Mouse (Mus musculus) neural tube, embryonic 13.5 days (tissue): ENCODE measurements around the gene Tesmin. TPM values are rescaled to one million over a fixed set of nuclear protein-coding genes. Genes with fewer than 3 reads are reported as not detected.
A peak's percentile ranks its signal among the peaks of the same experiment; 100 is the strongest.

Experiments
- ATAC-seq: fragments of 200-750 bp; cut with Nextera tagmentation; 2 replicates; pipeline ENCODE4 v1.8.0; 2017; ENCODE audit warnings: low read depth, mild to moderate bottlenecking, moderate TSS enrichment, moderate library complexity
- H3K27ac ChIP-seq: fragments of 300-500 bp; sonication (generic); replicated peaks from 2 replicates; pipeline ENCODE4 v1.5.1; 2015; ENCODE audit warnings: moderate library complexity, mild to moderate bottlenecking, inconsistent platforms
- H3K27me3 ChIP-seq: fragments of 300-500 bp; sonication (generic); 2 replicates; pipeline ENCODE4 v1.6.1; 2015; ENCODE audit warnings: mild to moderate bottlenecking, inconsistent platforms
- H3K36me3 ChIP-seq: fragments of 300-500 bp; sonication (generic); 2 replicates; pipeline ENCODE4 v1.6.1; 2015; ENCODE audit warnings: mild to moderate bottlenecking, inconsistent platforms
- H3K4me1 ChIP-seq: fragments of 300-500 bp; sonication (generic); replicated peaks from 2 replicates; pipeline ENCODE4 v1.6.1; 2015; ENCODE audit warnings: inconsistent platforms
- H3K4me2 ChIP-seq: fragments of 300-500 bp; sonication (generic); 2 replicates; pipeline ENCODE4 v1.6.1; 2015; ENCODE audit warnings: inconsistent platforms, mild to moderate bottlenecking, moderate library complexity
- H3K4me3 ChIP-seq: fragments of 300-500 bp; sonication (generic); 2 replicates; pipeline ENCODE4 v1.5.1; 2015; ENCODE audit warnings: mild to moderate bottlenecking, inconsistent platforms
- H3K9ac ChIP-seq: fragments of 300-500 bp; sonication (generic); 2 replicates; pipeline ENCODE4 v1.6.1; 2015; ENCODE audit warnings: moderate library complexity, mild to moderate bottlenecking, inconsistent platforms
- H3K9me3 ChIP-seq: fragments of 300-500 bp; sonication (generic); 2 replicates; pipeline ENCODE4 v1.6.1; 2016; ENCODE audit warnings: inconsistent platforms
- WGBS: fragments of 180-500 bp; shearing (Covaris S2); methylation state at CpG from one replicate; pipeline ENCODE4 v1.1.7; 2015; 5-methylcytosine and 5-hydroxymethylcytosine counted together
- polyA plus RNA-seq: library from polyadenylated mRNA; unstranded; fragments of >200 nt; fragmentation: Nextera tagmentation; extraction: Ambion mirVana; gene quantifications from 2 replicates; pipeline ENCODE4 v1.2.1, GENCODE M21; 2015

Gene Tesmin
- polyA plus RNA-seq, 1 experiment from 2014 or later, result not detected

- H3K4me2 ChIP-seq, result no peak overlapping the region
- peaks cover 14% of the 10 kb centered on the region for H3K36me3 ChIP-seq
- no peaks in the 10 kb centered on the region for H3K4me1 ChIP-seq
- no peaks in the 10 kb centered on the region for H3K27me3 ChIP-seq
- H3K27ac ChIP-seq, result no peak overlapping the region
- no peaks in the 10 kb centered on the region for H3K9me3 ChIP-seq
- WGBS, result 88% methylated on average over 4 of the region's 4 CpGs
- ATAC-seq, result no peak
- H3K4me3 ChIP-seq, result no peak overlapping the region
- no peak overlapping the region for H3K9ac ChIP-seq
These were observed 25.1 kb upstream of the Tesmin start for GRCm38 (mm10) chr19:3363510-3363909.

GRCm38 (mm10) chr19:3365089-3365488, 23.6 kb upstream of the Tesmin start:
- Histone ChIP-seq H3K27ac (no peak overlapping the region), H3K4me1 (no peaks in the 10 kb centered on the region), H3K9me3 (no peaks in the 10 kb centered on the region), H3K27me3 (no peaks in the 10 kb centered on the region), H3K36me3 (peaks cover 14% of the 10 kb centered on the region), H3K9ac (no peak overlapping the region), H3K4me3 (no peak overlapping the region), H3K4me2 (no peak overlapping the region)
- 100% methylated on average over 3 of the region's 3 CpGs for WGBS
- no peak for ATAC-seq

DNA sequence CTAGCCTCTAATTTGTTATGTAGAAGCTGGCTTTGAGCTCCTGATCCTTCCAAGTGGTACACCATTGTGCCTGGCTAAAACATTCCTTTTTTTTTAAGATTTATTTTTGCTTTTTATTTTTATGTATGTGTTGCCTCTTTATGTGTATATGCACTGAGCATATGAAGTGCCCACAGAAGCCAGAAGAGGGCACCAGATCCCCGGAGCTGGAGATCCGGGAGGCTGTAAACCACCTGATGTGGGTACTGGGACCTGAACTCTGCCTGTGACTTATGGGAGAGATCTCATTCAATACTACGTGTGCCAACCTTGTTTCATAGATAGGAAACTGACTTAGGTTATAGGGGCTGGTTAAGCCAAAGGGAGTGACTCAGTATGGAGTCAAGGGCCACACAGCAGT, 20.4 kb upstream of the Tesmin start:
- Histone ChIP-seq H3K9me3 (no peaks in the 10 kb centered on the region), H3K4me1 (no peaks in the 10 kb centered on the region), H3K4me2 (no peak overlapping the region), H3K27ac (no peak overlapping the region), H3K27me3 (no peaks in the 10 kb centered on the region), H3K36me3 (peaks cover 10% of the 10 kb centered on the region), H3K9ac (no peak overlapping the region), H3K4me3 (no peak overlapping the region)
- WGBS, result 87% methylated on average over 3 of the region's 3 CpGs
- ATAC-seq, result no peak

- H3K36me3 ChIP-seq, result no peaks in the 10 kb centered on the region
- no peak overlapping the region for H3K4me2 ChIP-seq
- no peak overlapping the region for H3K4me3 ChIP-seq
- H3K9me3 ChIP-seq, result no peaks in the 10 kb centered on the region
- no peak for ATAC-seq
- H3K27me3 ChIP-seq, result no peaks in the 10 kb centered on the region
- H3K9ac ChIP-seq, result no peak overlapping the region
- WGBS, result 71% methylated on average over 12 of the region's 12 CpGs
- H3K4me1 ChIP-seq, result no peaks in the 10 kb centered on the region
- H3K27ac ChIP-seq, result no peak overlapping the region; the same call in 1 of the 2 replicates
These were observed 15.3 kb upstream of the Tesmin start for GRCm38 (mm10) chr19:3373380-3373779.

- Histone ChIP-seq H3K9ac (no peak overlapping the region), H3K4me2 (no peak overlapping the region), H3K27me3 (no peaks in the 10 kb centered on the region), H3K4me3 (no peak overlapping the region), H3K9me3 (no peaks in the 10 kb centered on the region), H3K27ac (no peak overlapping the region), H3K36me3 (no peaks in the 10 kb centered on the region), H3K4me1 (no peaks in the 10 kb centered on the region)
- WGBS, result 61% methylated on average over 2 of the region's 2 CpGs
- ATAC-seq, result no peak
These were observed 14.6 kb upstream of the Tesmin start for GRCm38 (mm10) chr19:3374028-3374427.

GRCm38 (mm10) chr19:3375945-3376495, 12.6 kb upstream of the Tesmin start:
- 67% methylated on average over 7 of the region's 7 CpGs for WGBS
- Histone ChIP-seq H3K27me3 (no peaks in the 10 kb centered on the region), H3K4me2 (no peak overlapping the region), H3K4me1 (no peaks in the 10 kb centered on the region), H3K36me3 (peaks cover 5% of the 10 kb centered on the region; the same call in 1 of the 2 replicates), H3K4me3 (no peak overlapping the region), H3K9me3 (no peaks in the 10 kb centered on the region), H3K9ac (no peak overlapping the region), H3K27ac (no peak overlapping the region)
- ATAC-seq, result no peak

GRCm38 (mm10) chr19:3376966-3377715, 11.5 kb upstream of the Tesmin start:
- H3K4me3 ChIP-seq, result no peak overlapping the region
- no peaks in the 10 kb centered on the region for H3K4me1 ChIP-seq
- no peak overlapping the region for H3K9ac ChIP-seq
- ATAC-seq, result no peak
- H3K27me3 ChIP-seq, result no peaks in the 10 kb centered on the region
- H3K4me2 ChIP-seq, result no peak overlapping the region
- no peak overlapping the region for H3K27ac ChIP-seq
- no peaks in the 10 kb centered on the region for H3K9me3 ChIP-seq
- 32% methylated on average over 4 of the region's 4 CpGs for WGBS
- H3K36me3 ChIP-seq, result peaks cover 5% of the 10 kb centered on the region; the same call in 1 of the 2 replicates

GRCm38 (mm10) chr19:3378614-3379013, 10.0 kb upstream of the Tesmin start:
- no peak for ATAC-seq
- WGBS, result 86% methylated on average over 3 of the region's 3 CpGs

GRCm38 (mm10) chr19:3388061-3388460, 596 bp upstream of the Tesmin start:
- no peak for ATAC-seq

More at GRCm38 (mm10) chr19:3378614-3379013, 10.0 kb upstream of the Tesmin start:
- H3K27me3 ChIP-seq, result no peaks in the 10 kb centered on the region
- H3K9me3 ChIP-seq, result no peaks in the 10 kb centered on the region
- no peak overlapping the region for H3K9ac ChIP-seq
- H3K36me3 ChIP-seq, result peaks cover 5% of the 10 kb centered on the region; the same call in 1 of the 2 replicates
- H3K27ac ChIP-seq, result no peak overlapping the region
- no peak overlapping the region for H3K4me3 ChIP-seq
- H3K4me2 ChIP-seq, result no peak overlapping the region
- no peaks in the 10 kb centered on the region for H3K4me1 ChIP-seq

DNA sequence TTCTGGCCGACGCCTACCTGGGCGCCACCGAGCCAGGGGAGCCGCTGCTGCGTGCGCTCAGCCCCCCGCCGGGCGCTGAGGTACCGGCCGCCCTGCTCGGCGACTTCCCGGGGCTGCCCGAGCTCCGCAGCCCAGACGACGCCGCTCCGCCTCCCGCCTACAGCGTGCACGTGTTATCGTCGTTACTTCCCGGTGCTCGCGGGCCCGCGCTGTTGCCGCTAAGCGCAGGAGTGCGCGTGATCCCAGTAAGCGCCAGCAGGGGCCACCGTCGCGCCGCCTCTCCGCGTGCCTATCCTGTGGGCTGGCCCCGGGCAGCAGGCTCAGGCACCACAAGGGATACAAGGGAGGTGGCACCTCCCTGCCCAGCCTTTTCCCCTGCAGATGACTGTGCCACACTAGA, 432 bp downstream of the Tesmin start:
- Histone ChIP-seq H3K36me3 (0 out of 2 replicates have a peak, but pooled peaks cover 2% of the 10 kb centered on the region), H3K4me2 (peak overlapping the region; percentile 77), H3K9ac (peak overlapping the region; percentile 68), H3K27ac (no peak overlapping the region), H3K4me1 (peaks cover 3% of the 10 kb centered on the region; the same call in 1 of the 2 replicates), H3K4me3 (peak overlapping the region; percentile 46), H3K9me3 (peaks cover 4% of the 10 kb centered on the region; the same call in 1 of the 2 replicates), H3K27me3 (no peaks in the 10 kb centered on the region; the same call in 1 of the 2 replicates)
- WGBS, result 1% methylated on average over 41 of the region's 43 CpGs
- ATAC-seq, result peak; percentile 95

More at GRCm38 (mm10) chr19:3388061-3388460, 596 bp upstream of the Tesmin start:
- no peak overlapping the region for H3K4me3 ChIP-seq
- 0 out of 2 replicates have a peak, but pooled peaks cover 4% of the 10 kb centered on the region for H3K36me3 ChIP-seq
- H3K27ac ChIP-seq, result no peak overlapping the region
- no peaks in the 10 kb centered on the region; the same call in 1 of the 2 replicates for H3K27me3 ChIP-seq
- H3K4me2 ChIP-seq, result no peak overlapping the region
- H3K9me3 ChIP-seq, result peaks cover 4% of the 10 kb centered on the region; the same call in 1 of the 2 replicates
- no peak overlapping the region for H3K9ac ChIP-seq
- WGBS, result 80% methylated on average over 6 of the region's 6 CpGs
- peaks cover 3% of the 10 kb centered on the region; the same call in 1 of the 2 replicates for H3K4me1 ChIP-seq

DNA sequence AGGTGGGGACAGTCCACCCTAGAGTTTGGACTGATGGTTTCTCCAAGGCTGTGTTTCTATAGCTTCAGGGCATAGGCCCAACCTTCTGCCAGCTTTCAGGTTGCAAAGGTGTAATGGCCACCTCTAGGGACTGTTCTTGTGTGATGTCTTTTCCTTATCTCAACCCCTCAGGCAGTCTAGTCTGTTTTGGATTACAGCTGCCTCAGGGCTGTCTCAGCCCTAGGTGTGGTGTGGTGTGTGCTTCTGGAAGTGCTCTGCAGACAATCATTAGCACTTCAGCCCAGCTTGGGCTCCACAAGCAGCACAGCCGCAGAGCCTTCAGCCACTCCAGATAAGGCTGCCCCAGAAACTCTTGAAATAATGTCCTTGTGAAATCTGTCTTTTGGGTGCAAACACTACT, 3.7 kb downstream of the Tesmin start:
- no peak overlapping the region for H3K9ac ChIP-seq
- no peaks in the 10 kb centered on the region for H3K36me3 ChIP-seq
- H3K9me3 ChIP-seq, result peaks cover 4% of the 10 kb centered on the region; the same call in 1 of the 2 replicates
- H3K27me3 ChIP-seq, result no peaks in the 10 kb centered on the region; the same call in 1 of the 2 replicates
- ATAC-seq, result no peak
- 90% methylated on average over 1 of the region's 1 CpGs for WGBS
- H3K27ac ChIP-seq, result no peak overlapping the region
- peaks cover 3% of the 10 kb centered on the region; the same call in 1 of the 2 replicates for H3K4me1 ChIP-seq
- no peak overlapping the region for H3K4me3 ChIP-seq
- no peak overlapping the region for H3K4me2 ChIP-seq

GRCm38 (mm10) chr19:3394216-3394615, 5.6 kb downstream of the Tesmin start:
- no peak for ATAC-seq
- WGBS, result 87% methylated on average over 3 of the region's 3 CpGs
- H3K27ac ChIP-seq, result no peak overlapping the region

More at GRCm38 (mm10) chr19:3394216-3394615, 5.6 kb downstream of the Tesmin start:
- Histone ChIP-seq H3K4me2 (no peak overlapping the region), H3K9ac (no peak overlapping the region), H3K27me3 (no peaks in the 10 kb centered on the region; the same call in 1 of the 2 replicates), H3K9me3 (peaks cover 4% of the 10 kb centered on the region; the same call in 1 of the 2 replicates), H3K4me3 (no peak overlapping the region), H3K4me1 (0 out of 2 replicates have a peak, but pooled peaks cover 2% of the 10 kb centered on the region), H3K36me3 (no peaks in the 10 kb centered on the region)
